Mouse (Mus musculus): ENCODE results near the gene Gm44503.

The Gm44503 gene

DNA sequence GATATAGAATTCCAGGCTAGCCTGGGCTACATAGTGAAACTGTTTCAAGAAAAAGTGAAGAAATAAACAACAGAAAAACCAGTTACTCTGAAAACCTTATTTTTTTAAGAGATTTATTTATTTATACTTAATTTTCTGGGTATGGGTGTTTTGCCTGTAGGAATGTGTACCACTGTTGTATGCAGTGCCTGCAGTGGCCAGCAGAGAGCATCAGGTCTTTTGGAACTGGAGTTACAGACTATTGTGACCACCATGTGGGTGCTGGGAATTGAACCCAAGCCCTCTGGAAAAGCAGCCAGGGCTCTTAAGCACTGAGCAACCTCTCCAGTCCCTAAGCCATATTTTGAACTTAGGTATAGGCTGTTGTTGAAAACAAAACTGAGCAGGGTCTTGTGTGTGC, 14.3 kb downstream of the Gm44503 start:
- DNase-seq (ENCODE audit: inconsistent age in 2 of 2, low spot score in 1 of 2): no peak

GRCm38 (mm10) chr9:72974734-72975133, 16.1 kb downstream of the Gm44503 start:
- DNase-seq (ENCODE audit: inconsistent age in 2 of 2, low spot score in 1 of 2): no peak

DNA sequence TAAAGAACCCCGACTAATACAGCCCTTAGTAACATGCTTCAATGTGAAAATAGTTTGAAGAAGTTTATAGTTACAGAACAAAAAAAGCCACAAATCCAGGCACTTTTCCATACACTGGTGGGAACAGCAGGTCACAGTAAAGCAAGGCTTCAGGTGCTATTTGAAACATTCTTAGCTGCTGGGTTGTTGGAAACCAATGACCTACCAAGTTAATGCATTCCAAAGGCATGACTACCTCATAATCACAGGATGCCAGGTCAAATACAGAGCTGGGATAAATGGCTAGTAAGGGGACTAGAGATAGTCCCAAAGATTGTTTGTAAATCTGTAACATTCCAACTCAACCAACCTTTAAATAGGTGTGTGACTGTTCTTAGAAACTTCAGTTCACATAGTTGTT, 16.6 kb downstream of the Gm44503 start:
- DNase-seq (ENCODE audit: inconsistent age in 2 of 2, low spot score in 1 of 2): no peak

DNA sequence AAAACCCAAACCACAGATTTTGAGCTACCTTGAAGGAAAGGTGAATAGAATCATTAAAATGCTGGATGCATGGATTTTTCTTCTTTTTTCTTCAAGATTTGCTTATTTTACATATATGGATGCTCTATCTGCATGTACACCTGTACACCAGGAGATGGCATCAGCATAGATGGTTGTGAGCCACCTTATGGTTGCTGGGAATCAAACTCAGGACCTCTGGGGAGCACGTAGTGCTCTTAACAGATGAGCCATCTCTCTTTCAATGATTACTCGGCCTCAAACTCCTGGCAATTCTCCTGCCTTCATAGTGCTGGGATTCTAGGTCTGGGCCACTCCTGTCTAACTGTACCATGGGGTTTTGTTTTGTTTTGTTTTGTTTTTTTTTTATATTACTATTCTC, 24.4 kb downstream of the Gm44503 start:
- no peak for DNase-seq (ENCODE audit: inconsistent age in 2 of 2, low spot score in 1 of 2)

- DNase-seq (ENCODE audit: inconsistent age in 2 of 2, low spot score in 1 of 2): peak; percentile 98
Observed at GRCm38 (mm10) chr9:72985250-72986220, 26.9 kb downstream of the Gm44503 start, which contains the start of the genes Ccpg1os and Ccpg1. Ccpg1os (minus strand) TSS chr9:72985382. Ccpg1 (plus strand) TSS chr9:72985429.

- DNase-seq (ENCODE audit: inconsistent age in 2 of 2, low spot score in 1 of 2): no peak
Observed at GRCm38 (mm10) chr9:72987703-72988102, 29.1 kb downstream of the Gm44503 start.

DNA sequence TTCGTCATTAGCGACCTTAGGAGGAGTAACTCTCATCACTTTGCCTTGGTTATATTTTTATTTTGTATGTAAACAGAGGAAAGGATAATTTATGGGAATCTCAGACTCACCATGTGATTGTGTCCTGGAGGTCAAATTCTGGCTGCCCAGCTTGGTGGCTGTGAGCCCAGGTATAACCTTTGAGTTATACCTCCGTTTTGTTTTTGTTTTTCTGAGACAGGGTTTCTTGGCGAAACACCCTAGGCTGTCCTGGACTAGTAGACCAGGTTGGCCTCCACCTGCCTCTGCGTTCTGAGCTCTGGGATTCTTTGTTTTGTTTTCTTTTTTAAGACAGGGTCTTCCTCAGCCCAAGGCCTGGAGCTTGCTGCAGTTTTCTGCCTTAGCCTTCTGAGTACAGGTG, 30.1 kb downstream of the Gm44503 start:
- DNase-seq (ENCODE audit: inconsistent age in 2 of 2, low spot score in 1 of 2): peak in 1 of 2 experiments; percentile 45

DNA sequence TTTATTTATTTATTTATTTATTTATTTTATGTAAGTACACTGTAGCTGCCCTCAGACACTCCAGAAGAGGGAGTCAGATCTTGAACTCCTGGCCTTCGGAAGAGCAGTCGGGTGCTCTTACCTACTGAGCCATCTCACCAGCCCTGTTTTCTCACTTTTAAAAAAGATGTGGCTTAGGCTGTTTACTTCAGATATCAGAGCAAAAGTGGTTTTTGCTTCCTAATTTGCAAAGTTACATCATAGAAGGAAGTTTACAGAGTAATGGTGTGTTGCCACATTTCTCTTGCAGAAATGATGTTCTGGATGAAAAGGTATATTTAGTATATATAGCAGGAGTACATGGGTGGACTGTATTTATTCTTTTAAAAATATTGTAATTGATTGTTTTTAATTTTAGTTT, 32.8 kb downstream of the Gm44503 start:
- DNase-seq (ENCODE audit: inconsistent age in 2 of 2, low spot score in 1 of 2): no peak

GRCm38 (mm10) chr9:72992576-72992975, 33.9 kb downstream of the Gm44503 start:
- peak; percentile 50 to 79 for DNase-seq (ENCODE audit: inconsistent age in 2 of 2, low spot score in 1 of 2)

GRCm38 (mm10) chr9:72996167-72996566, 37.5 kb downstream of the Gm44503 start:
- peak in 1 of 2 experiments; percentile 49 for DNase-seq (ENCODE audit: inconsistent age in 2 of 2, low spot score in 1 of 2)

GRCm38 (mm10) chr9:72996806-72997205, 38.2 kb downstream of the Gm44503 start:
- DNase-seq (ENCODE audit: inconsistent age in 2 of 2, low spot score in 1 of 2): no peak

GRCm38 (mm10) chr9:73000487-73000886, 41.8 kb downstream of the Gm44503 start:
- DNase-seq (ENCODE audit: inconsistent age in 2 of 2, low spot score in 1 of 2): no peak

DNA sequence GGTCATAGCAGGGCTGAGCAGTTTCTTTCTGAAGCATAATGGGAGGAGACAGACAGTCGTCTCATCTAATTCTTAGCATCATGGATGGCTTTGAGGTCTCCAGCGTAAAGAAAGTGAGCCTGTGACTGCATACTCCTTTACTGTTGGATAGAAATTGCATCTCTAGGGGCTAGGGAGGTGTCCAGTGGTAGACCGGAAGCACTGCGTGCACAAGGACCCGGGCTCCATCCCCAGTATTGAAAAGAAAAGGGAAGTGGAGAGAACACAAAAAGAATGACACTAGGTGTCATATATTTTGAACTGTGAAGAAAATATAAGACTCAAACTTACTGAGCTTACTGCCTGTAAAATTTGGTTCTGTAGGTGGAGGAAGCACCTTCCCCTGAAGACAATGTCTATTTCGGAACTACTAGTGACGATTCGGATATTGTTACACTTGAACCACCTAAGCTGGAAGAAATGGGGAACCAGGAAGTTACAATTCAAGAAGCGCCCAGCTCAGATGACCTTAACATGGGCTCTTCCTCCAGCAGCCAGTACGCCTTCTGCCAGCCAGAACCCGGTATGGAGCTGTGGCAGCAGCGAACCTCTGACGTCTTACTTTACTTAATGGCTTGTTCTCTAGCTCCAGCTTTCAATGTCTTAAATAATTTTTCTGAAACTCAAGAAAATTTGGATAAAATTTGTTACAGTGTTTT, 42.8 kb downstream of the Gm44503 start:
- no peak for DNase-seq (ENCODE audit: inconsistent age in 2 of 2, low spot score in 1 of 2)

DNA sequence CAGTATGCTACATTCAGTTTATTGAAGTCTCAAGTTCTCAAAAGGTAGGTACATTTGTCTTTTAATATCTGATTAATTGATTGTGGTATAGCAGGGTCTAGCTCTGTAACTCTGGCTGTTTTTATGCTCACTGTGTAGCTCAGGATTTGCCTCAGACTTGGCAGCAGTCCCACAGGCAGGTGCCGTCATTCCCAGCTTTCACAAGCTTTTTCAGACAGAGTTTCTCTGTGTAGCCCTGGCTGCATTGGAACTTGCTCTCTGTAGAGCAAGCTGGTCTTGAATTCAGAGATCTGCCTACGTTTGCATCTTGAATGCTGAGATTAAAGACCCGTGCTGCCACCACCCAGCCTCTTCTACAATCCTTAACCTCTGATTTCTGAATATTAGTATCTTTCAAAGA, 43.5 kb downstream of the Gm44503 start:
- peak; percentile 40 to 64 for DNase-seq (ENCODE audit: inconsistent age in 2 of 2, low spot score in 1 of 2)

GRCm38 (mm10) chr9:73004076-73004475, 45.4 kb downstream of the Gm44503 start:
- DNase-seq (ENCODE audit: inconsistent age in 2 of 2, low spot score in 1 of 2): no peak

DNA sequence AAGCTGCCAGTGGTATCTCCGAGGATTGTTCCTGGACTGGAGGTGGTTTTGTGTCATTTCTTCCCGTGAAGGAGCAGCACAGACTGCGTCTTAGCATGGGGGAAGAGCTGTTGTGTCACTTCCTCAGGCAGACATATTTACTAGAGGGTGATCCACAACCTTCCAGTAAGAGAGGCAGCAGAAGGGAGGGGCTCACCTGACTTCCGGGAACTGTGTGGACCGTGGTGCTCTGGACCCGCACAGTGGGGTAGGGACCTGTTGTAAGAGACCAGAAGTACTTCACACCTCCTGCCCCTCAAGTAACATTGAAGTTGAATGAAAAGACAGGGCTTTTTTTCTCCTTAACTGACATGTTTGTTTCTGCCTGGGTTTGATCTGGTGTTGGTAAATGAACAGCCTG, 46.5 kb downstream of the Gm44503 start:
- DNase-seq (ENCODE audit: inconsistent age in 2 of 2, low spot score in 1 of 2): no peak

DNA sequence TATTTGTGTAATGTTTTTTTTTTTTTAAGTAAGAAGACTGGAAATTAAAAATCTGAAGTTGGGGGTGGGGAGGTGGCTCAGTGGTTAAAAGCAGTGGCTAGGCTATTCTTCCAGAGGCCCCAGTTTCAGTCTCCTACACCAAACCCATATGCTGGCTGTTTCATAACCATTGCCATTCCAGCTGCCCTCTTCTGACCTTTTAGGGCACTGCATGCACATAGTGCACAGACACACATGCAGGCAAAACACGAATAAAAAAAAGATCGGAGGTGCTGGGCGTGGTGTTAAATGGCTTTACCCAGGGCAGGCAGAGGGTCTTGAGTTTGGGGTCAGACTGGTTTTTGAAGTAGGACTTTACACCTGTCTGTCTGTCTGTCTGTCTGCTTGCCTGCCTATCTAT, 47.5 kb downstream of the Gm44503 start:
- no peak for DNase-seq (ENCODE audit: inconsistent age in 2 of 2, low spot score in 1 of 2)

DNA sequence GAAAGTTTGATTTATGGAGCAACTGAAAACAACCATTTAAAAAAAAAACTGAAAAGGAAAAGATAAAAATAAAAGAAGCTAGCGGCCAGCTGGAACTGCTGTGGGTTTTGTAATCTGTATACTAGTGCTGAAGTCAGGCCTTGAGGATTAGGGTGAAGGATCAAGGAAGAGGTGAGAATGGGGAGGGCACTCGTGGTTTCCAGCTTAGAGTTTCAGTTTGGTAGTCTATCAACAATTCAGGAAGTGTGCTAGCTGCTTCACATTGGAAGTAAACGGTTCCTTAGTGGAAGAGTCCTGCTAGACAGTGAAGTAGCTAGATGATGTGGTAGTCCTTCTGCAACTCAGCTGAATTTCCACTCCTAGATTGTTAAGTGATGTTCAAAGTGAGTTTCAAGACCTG, 49.7 kb downstream of the Gm44503 start:
- no peak for DNase-seq (ENCODE audit: inconsistent age in 2 of 2, low spot score in 1 of 2)

DNA sequence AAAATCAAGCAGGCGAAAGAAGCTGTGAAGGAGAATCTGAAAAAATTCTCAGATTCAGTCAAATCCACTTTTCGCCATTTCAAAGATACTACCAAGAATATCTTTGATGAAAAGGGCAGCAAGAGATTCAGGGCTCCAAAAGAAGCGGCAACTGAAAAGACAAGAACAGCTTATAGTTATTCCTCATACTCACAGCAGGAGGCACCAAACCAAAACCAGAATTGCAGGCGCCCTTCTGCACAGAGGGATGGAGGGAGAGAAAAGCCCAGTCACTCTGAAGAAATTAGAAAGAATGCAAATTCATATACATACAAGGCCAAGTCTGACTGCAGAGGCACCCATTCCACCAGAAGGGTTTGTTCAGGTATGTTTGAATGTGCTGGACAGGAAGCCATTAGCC, 54.0 kb downstream of the Gm44503 start:
- no peak for DNase-seq (ENCODE audit: inconsistent age in 2 of 2, low spot score in 1 of 2)

- no peak for DNase-seq (ENCODE audit: inconsistent age in 2 of 2, low spot score in 1 of 2)
Observed at GRCm38 (mm10) chr9:73014724-73015123, 56.1 kb downstream of the Gm44503 start.

DNA sequence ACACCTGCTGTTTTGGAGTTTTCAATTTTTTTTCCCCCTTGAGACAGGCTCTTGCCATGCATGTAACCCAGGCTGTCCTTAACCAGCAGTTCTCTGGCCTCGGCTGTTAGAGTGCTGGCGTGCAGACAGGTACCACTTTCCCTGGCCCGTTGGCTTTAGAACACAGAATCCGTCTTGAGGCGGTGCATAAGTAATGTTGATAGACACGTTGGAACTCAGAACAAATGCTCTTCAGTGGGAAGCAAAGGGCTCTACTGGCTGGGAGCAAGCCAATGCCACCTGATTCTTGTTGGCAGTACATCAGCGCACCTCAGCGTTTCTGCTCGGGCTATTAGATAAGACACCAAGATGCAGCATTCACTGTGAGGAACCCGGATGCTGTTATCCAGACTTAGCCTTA, 61.2 kb downstream of the Gm44503 start:
- peak in 1 of 2 experiments; percentile 60 for DNase-seq (ENCODE audit: inconsistent age in 2 of 2, low spot score in 1 of 2)

DNA sequence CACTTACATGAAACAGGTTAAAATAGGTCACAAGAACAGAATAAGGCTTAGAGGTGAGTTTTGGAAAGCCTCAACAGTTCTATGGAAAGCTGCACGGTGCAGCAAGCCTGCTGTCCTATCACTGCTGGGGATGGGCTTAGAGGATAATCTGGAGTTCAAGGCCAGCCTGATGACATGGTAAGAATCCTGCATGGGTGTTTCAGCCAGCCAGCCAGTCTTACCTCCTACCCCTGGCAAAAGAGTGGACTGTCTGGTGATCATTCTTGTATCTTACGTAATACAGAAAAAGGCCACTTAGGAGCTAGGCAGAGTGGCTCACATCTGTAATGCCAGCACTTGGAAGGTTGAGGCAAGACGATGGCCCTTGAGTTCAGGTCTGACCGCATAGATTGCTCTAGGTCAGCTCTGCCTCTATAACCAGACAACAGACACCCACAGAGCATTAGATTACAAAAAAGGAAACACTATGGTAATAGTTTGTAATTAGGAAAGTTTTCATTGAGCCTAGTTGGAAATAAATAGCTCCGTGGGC, 62.0 kb downstream of the Gm44503 start:
- peak; percentile 65 to 86 for DNase-seq (ENCODE audit: inconsistent age in 2 of 2, low spot score in 1 of 2)

Data from adrenal gland, adult (tissue).